Mouse (Mus musculus) hindbrain, embryonic 14.5 days (tissue): Measurements from ENCODE around the gene Tap2. TPM values are rescaled to one million over a fixed set of nuclear protein-coding genes. Genes with fewer than 3 reads are reported as not detected.

ENCODE experiments used
- ATAC-seq: fragments of 200-750 bp; cut with Nextera tagmentation; 2 replicates; pipeline ENCODE4 v1.8.0; 2017; ENCODE audit warnings: moderate number of reproducible peaks, mild to moderate bottlenecking, moderate TSS enrichment, moderate library complexity; ENCODE audit not compliant: low FRiP score
- DNase-seq: peaks from one replicate; pipeline ENCODE4 v3.0.0-alpha.2; 2015; ENCODE audit warnings: low spot score
- H3K27ac ChIP-seq: fragments of 300-500 bp; sonication (generic); 2 replicates; pipeline ENCODE4 v1.5.1; 2014; ENCODE audit warnings: mild to moderate bottlenecking, moderate library complexity
- H3K27me3 ChIP-seq: fragments of 300-500 bp; sonication (generic); 2 replicates; pipeline ENCODE4 v1.6.1; 2014; ENCODE audit warnings: mild to moderate bottlenecking, low read length, mixed read lengths; ENCODE audit not compliant: control insufficient read depth, insufficient read depth
- H3K36me3 ChIP-seq: fragments of 300-500 bp; sonication (generic); replicated peaks from 2 replicates; pipeline ENCODE4 v1.6.1; 2014; ENCODE audit not compliant: control insufficient read depth, insufficient read depth
- H3K4me1 ChIP-seq: fragments of 300-500 bp; sonication (generic); replicated peaks from 2 replicates; pipeline ENCODE4 v1.6.1; 2014; ENCODE audit warnings: antibody characterized with exemption, low read length, mixed read lengths; ENCODE audit not compliant: control insufficient read depth, insufficient read depth
- H3K4me2 ChIP-seq: fragments of 300-500 bp; sonication (generic); replicated peaks from 2 replicates; pipeline ENCODE4 v1.6.1; 2014; ENCODE audit warnings: mild to moderate bottlenecking, moderate library complexity
- H3K4me3 ChIP-seq: fragments of 300-500 bp; sonication (generic); replicated peaks from 2 replicates; pipeline ENCODE4 v1.5.1; 2014; ENCODE audit warnings: mild to moderate bottlenecking, low read length
- H3K9ac ChIP-seq: fragments of 300-500 bp; sonication (generic); 2 replicates; pipeline ENCODE4 v1.6.1; 2014
- H3K9me3 ChIP-seq: fragments of 300-500 bp; sonication (generic); 2 replicates; pipeline ENCODE4 v1.6.1; 2016; ENCODE audit warnings: low read length; ENCODE audit not compliant: control insufficient read depth
- WGBS: fragments of 180-500 bp; shearing (Covaris S2); extraction: QIAGEN DNeasy Blood & Tissue Kit; methylation state at CpG from one replicate; pipeline ENCODE4 v1.1.7; 2014; 5-methylcytosine and 5-hydroxymethylcytosine counted together
- polyA plus RNA-seq: library from polyadenylated mRNA; unstranded; fragments of >200 nt; fragmentation: Nextera tagmentation; extraction: Ambion mirVana; gene quantifications from 2 replicates; pipeline ENCODE4 v1.2.1, GENCODE M21; 2014

Tap2 gene
- polyA plus RNA-seq, 1 experiment from 2014 or later, result 1.6 TPM

- Histone ChIP-seq H3K4me2 (no peak overlapping the region), H3K27me3 (no peaks in the 10 kb centered on the region; the same call in 1 of the 2 replicates), H3K27ac (no peak overlapping the region), H3K9ac (no peak overlapping the region), H3K4me1 (no peaks in the 10 kb centered on the region), H3K4me3 (no peak overlapping the region), H3K36me3 (no peaks in the 10 kb centered on the region), H3K9me3 (0 out of 2 replicates have a peak, but pooled peaks cover 4% of the 10 kb centered on the region)
- no peak for ATAC-seq
- 75% methylated on average over 4 of the region's 4 CpGs for whole genome bisulfite sequencing
- DNase-seq, result no peak
These were observed 26.1 kb upstream of the Tap2 start for GRCm38 (mm10) chr17:34177179-34177578.

GRCm38 (mm10) chr17:34179019-34179418 is 24.3 kb upstream of the Tap2 start:
- no peak for DNase-seq
- no peak overlapping the region for H3K9ac ChIP-seq
- H3K36me3 ChIP-seq, result no peaks in the 10 kb centered on the region
- H3K9me3 ChIP-seq, result 0 out of 2 replicates have a peak, but pooled peaks cover 4% of the 10 kb centered on the region
- 72% methylated on average over 6 of the region's 6 CpGs for WGBS
- H3K4me3 ChIP-seq, result no peak overlapping the region
- H3K27ac ChIP-seq, result no peak overlapping the region
- H3K27me3 ChIP-seq, result peaks cover 4% of the 10 kb centered on the region; the same call in 1 of the 2 replicates
- no peak overlapping the region for H3K4me2 ChIP-seq
- no peaks in the 10 kb centered on the region for H3K4me1 ChIP-seq
- no peak for ATAC-seq

GRCm38 (mm10) chr17:34179913-34180859 is 23.1 kb upstream of the Tap2 start:
- no peak for ATAC-seq
- Histone ChIP-seq H3K9ac (no peak overlapping the region), H3K4me2 (no peak overlapping the region), H3K27ac (no peak overlapping the region), H3K36me3 (no peaks in the 10 kb centered on the region), H3K27me3 (peaks cover 6% of the 10 kb centered on the region; the same call in 1 of the 2 replicates), H3K4me1 (no peaks in the 10 kb centered on the region), H3K4me3 (no peak overlapping the region), H3K9me3 (0 out of 2 replicates have a peak, but pooled peaks cover 4% of the 10 kb centered on the region)
- 78% methylated on average over 13 of the region's 13 CpGs for WGBS
- no peak for DNase-seq

GRCm38 (mm10) chr17:34183564-34184219 is 19.6 kb upstream of the Tap2 start:
- peaks cover 38% of the 10 kb centered on the region for H3K27me3 ChIP-seq
- H3K27ac ChIP-seq, result no peak overlapping the region
- 80% methylated on average over 15 of the region's 15 CpGs for WGBS
- no peaks in the 10 kb centered on the region for H3K36me3 ChIP-seq
- H3K4me1 ChIP-seq, result peaks cover 13% of the 10 kb centered on the region
- H3K4me3 ChIP-seq, result no peak overlapping the region
- DNase-seq (no peak), ATAC-seq (no peak)
- no peak overlapping the region for H3K4me2 ChIP-seq
- no peak overlapping the region for H3K9ac ChIP-seq
- no peaks in the 10 kb centered on the region for H3K9me3 ChIP-seq

- no peak for DNase-seq
- no peak overlapping the region for H3K4me2 ChIP-seq
- 91% methylated on average over 9 of the region's 9 CpGs for WGBS
- no peak overlapping the region for H3K4me3 ChIP-seq
- H3K27me3 ChIP-seq, result peaks cover 54% of the 10 kb centered on the region
- no peak overlapping the region for H3K9ac ChIP-seq
- H3K4me1 ChIP-seq, result peaks cover 13% of the 10 kb centered on the region
- H3K36me3 ChIP-seq, result no peaks in the 10 kb centered on the region
- no peak for ATAC-seq
- no peak overlapping the region for H3K27ac ChIP-seq
- H3K9me3 ChIP-seq, result no peaks in the 10 kb centered on the region
These were observed 17.8 kb upstream of the Tap2 start for GRCm38 (mm10) chr17:34185526-34185925.

GRCm38 (mm10) chr17:34186885-34187260 is 16.5 kb upstream of the Tap2 start:
- Histone ChIP-seq H3K9me3 (no peaks in the 10 kb centered on the region), H3K4me1 (peaks cover 13% of the 10 kb centered on the region), H3K27ac (no peak overlapping the region), H3K4me3 (peak overlapping the region; percentile 36), H3K36me3 (no peaks in the 10 kb centered on the region), H3K27me3 (peaks cover 57% of the 10 kb centered on the region), H3K9ac (peak overlapping the region; percentile 32; the same call in 1 of the 2 replicates), H3K4me2 (peak overlapping the region; percentile 77)
- DNase-seq (no peak), ATAC-seq (no peak)
- WGBS, result 5% methylated on average over 14 of the region's 14 CpGs

- ATAC-seq, result peak; percentile 93
- no peaks in the 10 kb centered on the region for H3K9me3 ChIP-seq
- no peak within 1 kb of the TSS for H3K27ac ChIP-seq
- peak; percentile 92 for DNase-seq
- H3K27me3 ChIP-seq, result peaks cover 62% of the 10 kb centered on the region
- peak within 1 kb of the TSS; percentile 32 for H3K9ac ChIP-seq
- peak within 1 kb of the TSS; percentile 77 for H3K4me2 ChIP-seq
- peaks cover 13% of the 10 kb centered on the region for H3K4me1 ChIP-seq
- H3K36me3 ChIP-seq, result no peaks in the 10 kb centered on the region
- under 1% methylated on average over 46 of the region's 46 CpGs for WGBS
- peak within 1 kb of the TSS; percentile 36 for H3K4me3 ChIP-seq
These were observed 15.9 kb upstream of the Tap2 start, which contains the start of the genes Tap1 and Psmb9 for GRCm38 (mm10) chr17:34187261-34187916. Tap1 (plus strand) TSS chr17:34187553. Psmb9 (minus strand) TSS chr17:34187764.

GRCm38 (mm10) chr17:34188010-34188409 is 15.3 kb upstream of the Tap2 start:
- WGBS, result 4% methylated on average over 20 of the region's 20 CpGs
- H3K4me1 ChIP-seq, result peaks cover 13% of the 10 kb centered on the region

GRCm38 (mm10) chr17:34188986-34189385 is 14.3 kb upstream of the Tap2 start:
- WGBS, result 69% methylated on average over 6 of the region's 6 CpGs
- no peak overlapping the region for H3K4me2 ChIP-seq
- DNase-seq, result no peak
- no peak for ATAC-seq
- H3K4me1 ChIP-seq, result peaks cover 13% of the 10 kb centered on the region
- H3K36me3 ChIP-seq, result no peaks in the 10 kb centered on the region
- H3K27me3 ChIP-seq, result peaks cover 74% of the 10 kb centered on the region
- H3K4me3 ChIP-seq, result no peak overlapping the region
- H3K27ac ChIP-seq, result no peak overlapping the region
- H3K9ac ChIP-seq, result no peak overlapping the region
- no peaks in the 10 kb centered on the region for H3K9me3 ChIP-seq

More at GRCm38 (mm10) chr17:34188010-34188409, 15.3 kb upstream of the Tap2 start:
- DNase-seq (no peak), ATAC-seq (no peak)
- peak overlapping the region; percentile 32 for H3K9ac ChIP-seq
- no peaks in the 10 kb centered on the region for H3K9me3 ChIP-seq
- peaks cover 68% of the 10 kb centered on the region for H3K27me3 ChIP-seq
- peak overlapping the region; percentile 36 for H3K4me3 ChIP-seq
- peak overlapping the region; percentile 77 for H3K4me2 ChIP-seq
- no peak overlapping the region for H3K27ac ChIP-seq
- H3K36me3 ChIP-seq, result no peaks in the 10 kb centered on the region
